ENCODE assay signal across 10 mouse cellular contexts in the genomic region with DNA sequence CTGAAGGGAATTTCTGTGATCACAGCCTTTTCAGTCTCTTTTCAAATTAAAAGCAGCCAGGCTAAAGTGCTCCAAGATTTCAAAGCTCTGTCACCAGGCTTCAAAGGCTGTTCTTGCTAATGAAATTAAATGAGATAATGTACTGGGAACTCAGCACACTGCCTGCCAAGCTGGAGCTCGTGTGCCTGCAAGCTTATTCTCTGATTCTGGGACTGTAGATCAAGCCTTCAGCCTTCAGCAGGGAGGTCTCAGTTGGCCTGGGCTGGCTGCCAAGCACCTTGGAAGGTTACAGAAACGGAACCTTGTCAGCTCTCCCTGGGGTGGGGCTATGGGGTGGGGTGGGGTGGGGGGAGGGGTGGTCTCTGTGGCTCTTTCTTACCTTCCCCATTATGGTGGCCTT. TPM values are rescaled to one million over a fixed set of nuclear protein-coding genes. Genes with fewer than 3 reads are reported as not detected.
A peak's percentile ranks its signal among the peaks of the same experiment; 100 is the strongest.
DNase-seq lines count a peak whose midpoint lies in the region; ATAC-seq lines count a peak whose summit lies in the region.
"Had no signal": no experiment of that assay in that cellular context is flagged by ENCODE, and none has a peak within 500 bp of the region (broad histone marks: within the 10 kb centered on the region; RNA-seq: fewer than 3 reads in every experiment).

No protein-coding gene starts in this region.

- DNase-seq in heart, adult 11 months = peak; percentile 94
- no peak for DNase-seq in heart, embryonic 10.5 days (ENCODE audit: low spot score)
- DNase-seq in right cerebral cortex, postnatal 4 days = peak; percentile 48
- DNase-seq in right cerebral cortex, postnatal 25 days = no peak
- DNase-seq in lung, postnatal 25 days (ENCODE audit: low spot score) = no peak
- DNase-seq: kidney, adult 18-20 months had no signal

- no peak overlapping the region for H3K9ac ChIP-seq in heart, embryonic 16.5 days (ENCODE audit: low read length)
- H3K9ac ChIP-seq in stomach, embryonic 15.5 days = no peak overlapping the region

- H3K27me3 ChIP-seq in heart, embryonic 10.5 days (ENCODE audit: insufficient read depth, poor library complexity, severe bottlenecking) = peaks cover 13% of the 10 kb centered on the region
- no peaks in the 10 kb centered on the region for H3K27me3 ChIP-seq in heart, embryonic 16.5 days (ENCODE audit: control insufficient read depth, insufficient read depth, low read length)
- H3K27me3 ChIP-seq in stomach, embryonic 15.5 days (replicated peaks) = no peaks in the 10 kb centered on the region

- peak; percentile 59 for ATAC-seq in heart, embryonic 16.5 days (replicated peaks; ENCODE audit: extremely low read depth, insufficient read depth, low FRiP score)
- no peak for ATAC-seq in stomach, embryonic 15.5 days (ENCODE audit: insufficient read depth, low FRiP score, low read depth)
- no peak for ATAC-seq in inflammation-experienced regulatory T-cells, adult 6 months

- H3K27ac ChIP-seq in heart, embryonic 10.5 days = no peak overlapping the region
- H3K27ac ChIP-seq in heart, embryonic 16.5 days (ENCODE audit: low read length) = peak overlapping the region; percentile 48; the same call in 1 of the 2 replicates
- peak overlapping the region; percentile 28; the same call in 1 of the 2 replicates for H3K27ac ChIP-seq in stomach, embryonic 15.5 days
- H3K27ac ChIP-seq: midbrain, embryonic 10.5 days had no signal

- no peaks in the 10 kb centered on the region for H3K9me3 ChIP-seq in heart, embryonic 10.5 days
- H3K9me3 ChIP-seq in heart, embryonic 16.5 days (replicated peaks; ENCODE audit: control insufficient read depth, low read length) = no peaks in the 10 kb centered on the region
- no peaks in the 10 kb centered on the region for H3K9me3 ChIP-seq in stomach, embryonic 15.5 days
- H3K9me3 ChIP-seq: midbrain, embryonic 10.5 days had no signal

- no peak overlapping the region for H3K4me3 ChIP-seq in heart, embryonic 10.5 days
- no peak overlapping the region for H3K4me3 ChIP-seq in heart, embryonic 16.5 days (ENCODE audit: low read length)
- H3K4me3 ChIP-seq in stomach, embryonic 15.5 days (replicated peaks) = no peak overlapping the region
- H3K4me3 ChIP-seq: midbrain, embryonic 10.5 days had no signal

- no peaks in the 10 kb centered on the region for H3K36me3 ChIP-seq in heart, embryonic 10.5 days
- H3K36me3 ChIP-seq in heart, embryonic 16.5 days (ENCODE audit: control insufficient read depth, insufficient read depth) = no peaks in the 10 kb centered on the region
- H3K36me3 ChIP-seq in stomach, embryonic 15.5 days = no peaks in the 10 kb centered on the region
- H3K36me3 ChIP-seq: midbrain, embryonic 10.5 days had no signal

- 26% methylated on average over 2 of the region's 2 CpGs for WGBS in heart, embryonic 10.5 days
- 6% methylated on average over 2 of the region's 2 CpGs for WGBS in heart, embryonic 16.5 days
- 16% methylated on average over 2 of the region's 2 CpGs for WGBS in stomach, embryonic 15.5 days

- no peak overlapping the region for H3K4me2 ChIP-seq in heart, embryonic 16.5 days (ENCODE audit: low read depth, low read length)
- no peak overlapping the region for H3K4me2 ChIP-seq in stomach, embryonic 15.5 days

- H3K4me1 ChIP-seq in heart, embryonic 10.5 days = peaks cover 18% of the 10 kb centered on the region
- peaks cover 20% of the 10 kb centered on the region for H3K4me1 ChIP-seq in heart, embryonic 16.5 days (ENCODE audit: control insufficient read depth, insufficient read depth, low read length)
- H3K4me1 ChIP-seq in stomach, embryonic 15.5 days = peaks cover 18% of the 10 kb centered on the region; the same call in 1 of the 2 replicates

RNA-seq across cellular contexts. Expression of a gene that starts 24.0 kb away (rescaled TPM):
- 22.5 and 24.2 TPM in 2 replicates for polyA plus RNA-seq in heart, embryonic 10.5 days (2016; fragmentation: Nextera tagmentation; extraction: Ambion mirVana)
- polyA plus RNA-seq in heart, embryonic 16.5 days (2015; fragmentation: Nextera tagmentation; extraction: Ambion mirVana) = 28.3 and 38.6 TPM in 2 replicates
- polyA plus RNA-seq in stomach, embryonic 15.5 days (2015; fragmentation: Nextera tagmentation; extraction: Ambion mirVana) = 29.3 and 37.7 TPM in 2 replicates
- polyA plus RNA-seq in inflammation-experienced regulatory T-cells, adult 6 months (2017; shearing (Covaris generic)) = 10 to 100 TPM; 45.1 to 68.3 (median 47.4) TPM

Comparison
In these comparisons a context has a peak if more than half of its experiments do, and no peak if none do; other contexts are left out.
1. DNase-seq: peak in heart, adult 11 months (single experiment) and right cerebral cortex, postnatal 4 days (single experiment); none in heart, embryonic 10.5 days (single experiment), right cerebral cortex, postnatal 25 days (single experiment) and lung, postnatal 25 days (single experiment).